Comparison of ENCODE assay signal across 8 mouse cellular contexts in the genomic region with DNA sequence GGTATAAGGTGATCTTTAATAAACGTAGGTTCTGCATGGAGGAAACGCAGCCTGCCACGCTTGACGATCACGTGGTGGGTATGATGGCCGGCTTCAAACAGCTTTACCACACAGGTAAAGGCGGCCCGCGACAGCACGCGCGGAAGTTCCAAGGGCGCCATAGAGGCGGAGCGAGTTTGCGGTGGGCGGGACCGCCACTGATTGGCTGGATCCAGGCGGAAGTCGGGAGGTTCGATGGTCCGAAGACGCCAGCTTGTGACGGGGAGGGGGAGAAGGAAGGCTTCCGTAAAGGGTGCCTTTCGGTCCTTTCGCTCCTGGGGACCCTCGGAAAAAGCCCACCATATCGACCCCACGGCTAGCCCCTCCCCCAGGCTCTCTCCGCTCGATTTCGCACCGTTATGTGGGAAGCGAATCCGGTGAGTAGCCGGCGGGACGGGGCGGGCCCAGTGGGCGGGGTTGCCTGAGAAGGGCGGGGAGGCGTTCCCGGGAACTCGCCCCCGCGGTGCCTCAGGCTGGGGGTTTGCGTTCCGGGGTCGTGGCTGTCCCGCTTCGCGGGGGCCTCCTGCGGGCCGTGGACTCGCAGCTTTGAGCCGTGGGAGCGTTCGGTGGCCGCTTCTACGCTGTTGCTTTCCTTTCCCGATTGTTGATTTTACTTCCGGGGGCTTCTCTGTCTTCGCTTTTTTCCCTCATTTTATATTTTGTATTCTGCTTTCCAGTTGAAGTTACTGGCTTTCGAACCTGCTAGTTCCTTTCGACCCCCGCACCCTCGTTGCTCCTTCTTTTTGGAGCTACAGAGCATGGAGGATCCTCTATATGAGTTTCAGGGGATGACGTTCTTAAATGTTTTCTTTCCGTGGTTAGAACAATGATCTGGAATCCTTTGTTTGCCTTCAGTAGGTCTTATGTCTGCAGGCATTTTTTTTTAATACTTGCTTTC. TPM values are rescaled to one million over a fixed set of nuclear protein-coding genes. Genes with fewer than 3 reads are reported as not detected.
A peak's percentile ranks its signal among the peaks of the same experiment; 100 is the strongest.
DNase-seq lines count a peak whose midpoint lies in the region; ATAC-seq and TF ChIP-seq lines count a peak whose summit lies in the region.

No protein-coding gene starts in this region.

- peaks cover 4% of the 10 kb centered on the region for H3K27me3 ChIP-seq in megakaryocyte, embryonic 14.5 days (replicated peaks)

- TF ChIP-seq CTCF in gastrocnemius, adult 2 months (IDR thresholded peaks at IDR 0.05) = no peak

- ATAC-seq in common myeloid progenitor, adult 5-6 weeks (replicated peaks; ENCODE audit: low read depth, poor library complexity, severe bottlenecking) = peak; percentile 99

- H3K36me3 ChIP-seq in megakaryocyte, embryonic 14.5 days (replicated peaks; ENCODE audit: low read length) = peaks cover 3% of the 10 kb centered on the region

- H3K27ac ChIP-seq in gastrocnemius, adult 2 months = peak overlapping the region; percentile 93

- peaks cover 10% of the 10 kb centered on the region; the same call in 1 of the 2 replicates for H3K4me1 ChIP-seq in megakaryocyte, embryonic 14.5 days

- peak; percentile 94 for DNase-seq in ZHBTc4 (ENCODE audit: low read depth, low spot score)
- peak; percentile 95 for DNase-seq in gastrocnemius, adult 2 months
- peak; percentile 64 for DNase-seq in hindlimb bud, embryonic 11.5 days (ENCODE audit: extremely low spot score, low read depth, low spot score)
- peak; percentile 91 for DNase-seq in left cerebral cortex, adult 8-10 months (ENCODE audit: low spot score in 2 of 2)
- DNase-seq in right cerebral cortex, postnatal 10 days (ENCODE audit: low spot score in 2 of 2) = peak; percentile 95 to 96
- peak; percentile 90 for DNase-seq in urinary bladder, postnatal 25 days (ENCODE audit: low spot score)

- intact Hi-C loops in gastrocnemius, adult 2 months (cut with DNase I) = no loop called here

- no peaks in the 10 kb centered on the region for H3K9me3 ChIP-seq in megakaryocyte, embryonic 14.5 days

- peak overlapping the region; percentile 78 for H3K4me3 ChIP-seq in gastrocnemius, adult 2 months
- peak overlapping the region; percentile 95 for H3K4me3 ChIP-seq in megakaryocyte, embryonic 14.5 days (replicated peaks)

RNA-seq across cellular contexts. Expression of a gene that starts 7.0 kb away (rescaled TPM):
- total RNA-seq in common myeloid progenitor, adult 5-6 weeks (2017) = 24.1 and 36.8 TPM in 2 replicates
- 1 to 10 TPM; 3.3 to 3.6 TPM for total RNA-seq in gastrocnemius, adult 2 months (2021)
- 10 to 100 TPM; 26.2 to 39.0 (median 35.6) TPM for total RNA-seq in left cerebral cortex, adult 8-10 months (2022)
- 2.5 TPM in 1 of 2 replicates, not detected in the other for polyA plus RNA-seq in megakaryocyte, embryonic 14.5 days (2012; ENCODE audit: insufficient read depth, low replicate concordance)

Comparison
In these comparisons a context has a peak if more than half of its experiments do, and no peak if none do; other contexts are left out.
1. Peak in every context shown above with its lines: DNase-seq, ATAC-seq, H3K4me3 ChIP-seq and H3K27ac ChIP-seq.